Comparison of ENCODE assay signal across 8 mouse cellular contexts in genomic region chr7:38085573-38086211, GRCm38 (mm10). TPM values are rescaled to one million over a fixed set of nuclear protein-coding genes. Genes with fewer than 3 reads are reported as not detected.
DNase-seq lines count a peak whose midpoint lies in the region; ATAC-seq and TF ChIP-seq lines count a peak whose summit lies in the region.

No protein-coding gene starts in this region.

- H3K9me3 ChIP-seq in neural tube, embryonic 12.5 days, result no peaks in the 10 kb centered on the region

- peak overlapping the region; percentile 35; the same call in 1 of the 2 replicates for H3K9ac ChIP-seq in neural tube, embryonic 12.5 days

- no peak overlapping the region for H3K27ac ChIP-seq in neural tube, embryonic 12.5 days
- no peak overlapping the region for H3K27ac ChIP-seq in thymus, adult 2 months (ENCODE audit: control insufficient read depth, insufficient read depth, low read length)

- H3K4me1 ChIP-seq in neural tube, embryonic 12.5 days, result peaks cover 15% of the 10 kb centered on the region
- H3K4me1 ChIP-seq in thymus, adult 2 months (replicated peaks; ENCODE audit: control insufficient read depth, insufficient read depth, low read length), result peaks cover 34% of the 10 kb centered on the region

- peak overlapping the region; percentile 70 for H3K4me2 ChIP-seq in neural tube, embryonic 12.5 days (replicated peaks)

- TF ChIP-seq POLR2A in thymus, adult 2 months (IDR thresholded peaks at IDR 0.05; ENCODE audit: control insufficient read depth, extremely low read depth, insufficient read depth, low read length, poor library complexity), result no peak

- DNase-seq in right cerebral cortex, adult 18-20 months, result peak; percentile 49
- DNase-seq in right cerebral cortex, postnatal 25 days, result no peak
- DNase-seq in embryo, embryonic 11 days, result peak; percentile 74
- DNase-seq in heart, adult 11 months, result peak; percentile 99
- peak; percentile 67 for DNase-seq in kidney, adult 11 months
- DNase-seq in lung, adult 18-20 months, result peak; percentile 61 to 62
- DNase-seq in thymus, adult 2 months, result peak; percentile 74

- peak; percentile 21; the same call in 1 of the 2 replicates for TF ChIP-seq CTCF in thymus, adult 2 months (IDR thresholded peaks at IDR 0.05; ENCODE audit: borderline replicate concordance, control insufficient read depth, extremely low read depth, insufficient read depth, low read length, poor library complexity)

- WGBS in neural tube, embryonic 12.5 days, result under 1% methylated on average over 35 of the region's 35 CpGs
- 1% methylated on average over 35 of the region's 35 CpGs for WGBS in thymus, adult 2 months

- H3K4me3 ChIP-seq in neural tube, embryonic 12.5 days, result peak overlapping the region; percentile 32
- H3K4me3 ChIP-seq in thymus, adult 2 months (ENCODE audit: control insufficient read depth, insufficient read depth, low read length), result peak overlapping the region; percentile 30

- no peaks in the 10 kb centered on the region for H3K36me3 ChIP-seq in neural tube, embryonic 12.5 days
- no peaks in the 10 kb centered on the region for H3K36me3 ChIP-seq in thymus, adult 2 months (ENCODE audit: control insufficient read depth, insufficient read depth, low read length)

- ATAC-seq in neural tube, embryonic 12.5 days (ENCODE audit: low FRiP score, low read depth), result peak; percentile 23

- peaks cover 19% of the 10 kb centered on the region for H3K27me3 ChIP-seq in neural tube, embryonic 12.5 days (replicated peaks)
- no peaks in the 10 kb centered on the region for H3K27me3 ChIP-seq in thymus, adult 2 months (ENCODE audit: control insufficient read depth, insufficient read depth, low read length)

RNA-seq across cellular contexts. Expression of gene Ccne1, which starts 21.6 kb away (rescaled TPM):
- polyA plus RNA-seq in neural tube, embryonic 12.5 days (2016; fragmentation: Nextera tagmentation; extraction: Ambion mirVana), result 40.9 and 41.2 TPM in 2 replicates
- 27.1 and 57.3 TPM in 2 replicates for polyA plus RNA-seq in thymus, adult 2 months (2012; rRNA removed)
